Mouse (Mus musculus) megakaryocyte, embryonic 14.5 days (primary cell): ENCODE measurements at regions not wholly inside any gene's neighbourhood (a gene's known extent, or its start where the extent isn't known, plus 50 kb on each side); places are given as distances from the start of the nearest gene placed in this dataset.

Experiments
- FLI1 ChIP-seq: IDR thresholded peaks from 2 replicates; pipeline ENCODE4 v1.6.1; 2012; ENCODE audit warnings: low read length, inconsistent platforms, mixed read lengths
- GATA1 ChIP-seq: IDR thresholded peaks from 3 replicates; pipeline ENCODE4 v1.6.1; 2012; ENCODE audit warnings: mixed read lengths, low read length, inconsistent platforms, borderline replicate concordance

- no peak for TF ChIP-seq GATA1
- no peak for TF ChIP-seq FLI1
Observed at GRCm38 (mm10) chr16:58300098-58300497, 108.1 kb upstream of the Dcbld2 start.
